Mouse (Mus musculus): ENCODE measurements around the gene Gm17783. TPM values are rescaled to one million over a fixed set of nuclear protein-coding genes. Genes with fewer than 3 reads are reported as not detected.
A peak's percentile ranks its signal among the peaks of the same experiment; 100 is the strongest.
"Not testable (repeated sequence)": the region's sequence is repeated elsewhere in the genome, so short reads cannot be mapped to it uniquely, and the experiment has no call there.

The Gm17783 gene
- polyA plus RNA-seq, 1 experiment, result not detected

DNA sequence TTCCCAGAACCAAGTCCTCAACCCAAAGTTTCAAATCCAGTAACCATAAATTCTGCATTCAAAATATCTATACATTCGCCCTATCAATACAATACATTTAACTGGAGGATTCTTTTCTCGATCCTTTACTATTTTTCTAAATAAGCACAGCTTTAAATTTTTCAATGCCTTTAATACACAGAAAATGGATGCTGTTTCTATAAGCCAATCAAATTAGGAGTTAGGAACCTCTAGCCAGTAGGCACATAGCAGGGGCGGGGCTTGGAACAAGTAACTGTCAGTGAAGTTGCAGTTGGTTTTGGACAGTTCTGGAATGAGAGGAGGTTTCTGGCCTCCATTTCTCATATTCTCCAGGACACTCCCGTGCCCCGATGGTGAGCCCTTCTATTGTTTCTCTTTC lies 3.2 kb upstream of the Gm17783 start, which contains the start of gene Slc9c1:
Slc9c1 (plus strand) TSS at position 301 of the 400 bp plus-strand sequence.
- no peak for DNase-seq
- H3K36me3 ChIP-seq (ENCODE audit: control insufficient read depth, insufficient read depth, low read length), result no peaks in the 10 kb centered on the region
- no peak within 1 kb of the TSS for H3K4me3 ChIP-seq (ENCODE audit: insufficient read depth, low read depth, low read length)
- H3K4me1 ChIP-seq (ENCODE audit: control insufficient read depth, insufficient read depth, low read length), result no peaks in the 10 kb centered on the region
- no peak within 1 kb of the TSS for H3K27ac ChIP-seq (ENCODE audit: insufficient read depth, low read depth, low read length)
- TF ChIP-seq CTCF (conservative IDR thresholded peaks at IDR 0.05; ENCODE audit: insufficient read depth, insufficient read length, low read depth, low read length) (no peak), POLR2A (IDR thresholded peaks at IDR 0.05; ENCODE audit: low read depth, low read length) (no peak)
- no peaks in the 10 kb centered on the region for H3K27me3 ChIP-seq (replicated peaks; ENCODE audit: control insufficient read depth, insufficient read depth, low read length)
- 91% methylated on average over 5 of the region's 5 CpGs for WGBS

DNA sequence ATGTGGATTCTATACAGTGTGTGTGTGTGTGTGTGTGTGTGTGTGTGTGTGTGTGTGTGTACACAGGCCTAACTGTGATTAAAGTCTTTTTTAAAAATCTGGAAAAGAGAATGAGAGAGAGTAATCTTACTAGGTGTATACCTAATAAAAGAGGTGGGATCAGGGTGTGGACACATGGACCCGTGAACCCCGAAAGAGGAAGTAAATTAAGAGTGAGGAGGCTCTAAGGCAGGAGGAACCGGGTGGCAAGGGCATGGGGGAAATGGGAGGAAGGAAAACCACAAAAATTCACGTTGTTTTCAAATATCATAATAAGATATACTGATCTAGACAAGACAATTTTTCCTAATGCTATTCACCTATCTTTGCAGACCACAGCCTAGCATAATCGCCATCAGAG lies 6.3 kb downstream of the Gm17783 start:
- WGBS, result 81% methylated on average over 5 of the region's 5 CpGs
- TF ChIP-seq POLR2A (IDR thresholded peaks at IDR 0.05; ENCODE audit: low read depth, low read length), result no peak
- no peak for TF ChIP-seq CTCF (conservative IDR thresholded peaks at IDR 0.05; ENCODE audit: insufficient read depth, insufficient read length, low read depth, low read length)
- Histone ChIP-seq H3K4me3 (ENCODE audit: insufficient read depth, low read depth, low read length) (no peak overlapping the region), H3K36me3 (ENCODE audit: control insufficient read depth, insufficient read depth, low read length) (no peaks in the 10 kb centered on the region), H3K27me3 (replicated peaks; ENCODE audit: control insufficient read depth, insufficient read depth, low read length) (no peaks in the 10 kb centered on the region), H3K27ac (ENCODE audit: insufficient read depth, low read depth, low read length) (no peak overlapping the region), H3K4me1 (ENCODE audit: control insufficient read depth, insufficient read depth, low read length) (no peaks in the 10 kb centered on the region)
- DNase-seq, result no peak

DNA sequence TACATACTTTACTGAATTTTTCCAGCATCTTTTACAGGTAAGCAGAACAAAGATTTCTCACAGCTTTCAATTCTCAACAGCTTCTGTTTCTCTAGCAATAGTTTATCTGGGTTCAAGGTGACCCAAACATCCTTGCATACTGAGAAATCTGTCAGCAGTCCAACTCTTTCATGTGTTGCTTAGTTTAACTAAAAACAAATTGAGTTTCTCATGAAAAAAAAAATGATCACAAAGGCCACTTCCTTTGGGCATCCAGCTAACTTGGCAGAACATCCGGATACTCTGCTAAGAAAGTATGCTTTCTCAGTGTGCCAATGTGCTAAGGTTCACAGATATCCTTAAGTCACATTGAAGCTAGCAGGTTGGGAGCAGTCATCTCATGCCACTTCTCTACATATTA lies 36.5 kb downstream of the Gm17783 start:
- H3K36me3 ChIP-seq (ENCODE audit: control insufficient read depth, insufficient read depth, low read length), result no peaks in the 10 kb centered on the region
- no peak overlapping the region for H3K27ac ChIP-seq (ENCODE audit: insufficient read depth, low read depth, low read length)
- no peak for TF ChIP-seq CTCF (conservative IDR thresholded peaks at IDR 0.05; ENCODE audit: insufficient read depth, insufficient read length, low read depth, low read length)
- peak; percentile 75 for DNase-seq
- no peak overlapping the region for H3K4me3 ChIP-seq (ENCODE audit: insufficient read depth, low read depth, low read length)
- no peaks in the 10 kb centered on the region for H3K27me3 ChIP-seq (replicated peaks; ENCODE audit: control insufficient read depth, insufficient read depth, low read length)
- 34% methylated on average over 1 of the region's 1 CpGs for WGBS
- H3K4me1 ChIP-seq (ENCODE audit: control insufficient read depth, insufficient read depth, low read length), result no peaks in the 10 kb centered on the region

DNA sequence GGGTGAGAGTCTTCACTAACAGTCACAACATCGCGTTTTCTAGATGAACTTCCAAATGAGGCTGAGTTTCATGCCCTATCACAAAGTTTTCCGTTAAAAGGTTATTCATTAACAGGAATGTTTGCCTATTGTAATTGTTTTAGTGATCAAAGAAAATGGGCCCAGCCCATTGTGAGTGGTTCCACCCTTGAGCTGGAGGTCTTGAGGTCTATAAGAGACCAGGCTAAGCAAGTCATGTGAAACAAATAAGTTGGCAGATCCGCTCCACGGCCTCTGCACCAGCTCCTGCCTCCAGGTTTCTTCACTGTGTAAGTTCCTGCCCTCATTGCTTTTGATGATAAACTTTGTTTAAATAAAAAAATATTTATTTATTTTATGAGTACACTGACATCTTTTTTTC lies 38.9 kb downstream of the Gm17783 start, which contains the start of gene Gm609:
Gm609 (minus strand) TSS at position 43 of the 400 bp plus-strand sequence.
- H3K4me1 ChIP-seq (ENCODE audit: control insufficient read depth, insufficient read depth, low read length), result no peaks in the 10 kb centered on the region
- H3K27me3 ChIP-seq (replicated peaks; ENCODE audit: control insufficient read depth, insufficient read depth, low read length), result no peaks in the 10 kb centered on the region
- H3K4me3 ChIP-seq (ENCODE audit: insufficient read depth, low read depth, low read length), result no peak within 1 kb of the TSS
- TF ChIP-seq POLR2A (IDR thresholded peaks at IDR 0.05; ENCODE audit: low read depth, low read length) (no peak), CTCF (conservative IDR thresholded peaks at IDR 0.05; ENCODE audit: insufficient read depth, insufficient read length, low read depth, low read length) (no peak)
- peak; percentile 10 for DNase-seq
- no peaks in the 10 kb centered on the region for H3K36me3 ChIP-seq (ENCODE audit: control insufficient read depth, insufficient read depth, low read length)
- WGBS, result 33% methylated on average over 5 of the region's 5 CpGs
- H3K27ac ChIP-seq (ENCODE audit: insufficient read depth, low read depth, low read length), result no peak within 1 kb of the TSS

DNA sequence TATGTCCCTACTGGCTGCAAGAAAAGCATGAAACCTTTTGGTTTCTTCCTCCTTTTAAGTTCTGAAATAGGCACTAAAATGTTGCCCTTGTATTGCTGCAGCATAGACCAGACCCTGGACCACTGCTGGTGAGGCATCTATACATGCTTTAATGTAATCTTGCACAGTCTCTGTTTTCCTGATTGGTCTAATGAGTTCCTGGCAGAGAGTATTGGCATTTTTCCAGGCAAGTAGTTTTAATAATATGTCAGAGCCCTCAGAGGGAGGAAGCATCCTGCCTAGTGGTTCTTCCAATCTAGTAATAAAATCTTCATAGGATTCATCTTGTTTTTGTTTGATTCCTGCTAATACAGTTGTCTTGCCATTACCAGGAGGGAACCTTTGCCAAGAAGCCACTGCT lies 54.9 kb downstream of the Gm17783 start:
- Histone ChIP-seq H3K4me3 (ENCODE audit: insufficient read depth, low read depth, low read length) (no peak overlapping the region), H3K4me1 (ENCODE audit: control insufficient read depth, insufficient read depth, low read length) (no peaks in the 10 kb centered on the region), H3K27ac (ENCODE audit: insufficient read depth, low read depth, low read length) (no peak overlapping the region), H3K36me3 (ENCODE audit: control insufficient read depth, insufficient read depth, low read length) (no peaks in the 10 kb centered on the region), H3K27me3 (replicated peaks; ENCODE audit: control insufficient read depth, insufficient read depth, low read length) (no peaks in the 10 kb centered on the region)
- DNase-seq, result no peak
- no peak for TF ChIP-seq POLR2A (IDR thresholded peaks at IDR 0.05; ENCODE audit: low read depth, low read length)
- TF ChIP-seq CTCF (conservative IDR thresholded peaks at IDR 0.05; ENCODE audit: insufficient read depth, insufficient read length, low read depth, low read length), result no peak

DNA sequence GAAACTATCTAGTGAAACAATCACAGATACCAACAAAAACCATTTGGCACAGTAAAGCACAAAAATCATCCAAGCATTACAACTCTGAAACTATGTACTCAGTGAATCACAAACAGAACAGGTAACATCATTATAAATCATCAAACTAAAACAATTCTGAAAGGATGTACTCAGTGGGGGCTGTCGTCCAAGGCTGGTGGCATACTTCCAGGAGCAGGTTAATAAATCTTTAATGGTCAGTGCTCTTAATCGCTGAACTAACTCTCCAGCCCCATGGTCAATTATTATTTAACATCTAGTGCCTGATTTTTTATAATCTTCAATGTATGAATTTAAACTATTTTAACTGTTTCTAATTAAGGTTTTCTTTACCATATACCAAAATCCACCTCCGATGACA lies 60.0 kb downstream of the Gm17783 start:
- H3K4me1 ChIP-seq (ENCODE audit: control insufficient read depth, insufficient read depth, low read length); H3K36me3 ChIP-seq (ENCODE audit: control insufficient read depth, insufficient read depth, low read length); H3K27me3 ChIP-seq (replicated peaks; ENCODE audit: control insufficient read depth, insufficient read depth, low read length); H3K27ac ChIP-seq (ENCODE audit: insufficient read depth, low read depth, low read length); H3K4me3 ChIP-seq (ENCODE audit: insufficient read depth, low read depth, low read length): not testable (repeated sequence)
- DNase-seq, result peak; percentile 87
- WGBS, result 22% methylated on average over 3 of the region's 3 CpGs

Other genes with a start within 250 kb of the Gm17783 start
- gene Cd200, start 123.0 kb downstream of the Gm17783 start, polyA plus RNA-seq (2012; rRNA removed), result 54.5 and 72.9 TPM in 2 replicates
- gene Gm609, start 39.1 kb downstream of the Gm17783 start, polyA plus RNA-seq (2012; rRNA removed), result 0.05 TPM in 1 of 2 replicates, not detected in the other
- not detected in 2 replicates for gene Slc9c1, start 3.3 kb upstream of the Gm17783 start, polyA plus RNA-seq (2012; rRNA removed)
- 0.11 and 0.44 TPM in 2 replicates for gene Gcsam, start 78.3 kb upstream of the Gm17783 start, polyA plus RNA-seq (2012; rRNA removed)
- 0.05 and 0.07 TPM in 2 replicates for gene BC016579, start 122.0 kb upstream of the Gm17783 start, polyA plus RNA-seq (2012; rRNA removed)
- gene Tmprss7, start 161.6 kb upstream of the Gm17783 start, polyA plus RNA-seq (2012; rRNA removed), result 0.05 TPM in 1 of 2 replicates, not detected in the other
- gene Tagln3, start 192.6 kb upstream of the Gm17783 start, polyA plus RNA-seq (2012; rRNA removed), result 0.77 and 1.3 TPM in 2 replicates
- 8.0 and 9.2 TPM in 2 replicates for gene Abhd10, start 210.9 kb upstream of the Gm17783 start, polyA plus RNA-seq (2012; rRNA removed)

All from kidney, adult 2 months (tissue).